Mouse (Mus musculus): ENCODE measurements around the gene Pja2. TPM values are rescaled to one million over a fixed set of nuclear protein-coding genes. Genes with fewer than 3 reads are reported as not detected.
A peak's percentile ranks its signal among the peaks of the same experiment; 100 is the strongest.
"Not testable (repeated sequence)": the region's sequence is repeated elsewhere in the genome, so short reads cannot be mapped to it uniquely, and the experiment has no call there.

Gene Pja2
- total RNA-seq (2021) = 10 to 100 TPM; 86.0 to 89.6 TPM
- long read RNA-seq, experiment 1, full-length matches to known transcripts = 22 of 27 reads
- long read RNA-seq, experiment 1, partial matches to known transcripts = 3 of 27 reads
- long read RNA-seq, experiment 1, other reads (novel, unspliced or antisense) = 2 of 27 reads
- long read RNA-seq, experiment 2, full-length matches to known transcripts = 68 of 85 reads
- long read RNA-seq, experiment 2, partial matches to known transcripts = 12 of 85 reads
- long read RNA-seq, experiment 2, other reads (novel, unspliced or antisense) = 5 of 85 reads

DNA sequence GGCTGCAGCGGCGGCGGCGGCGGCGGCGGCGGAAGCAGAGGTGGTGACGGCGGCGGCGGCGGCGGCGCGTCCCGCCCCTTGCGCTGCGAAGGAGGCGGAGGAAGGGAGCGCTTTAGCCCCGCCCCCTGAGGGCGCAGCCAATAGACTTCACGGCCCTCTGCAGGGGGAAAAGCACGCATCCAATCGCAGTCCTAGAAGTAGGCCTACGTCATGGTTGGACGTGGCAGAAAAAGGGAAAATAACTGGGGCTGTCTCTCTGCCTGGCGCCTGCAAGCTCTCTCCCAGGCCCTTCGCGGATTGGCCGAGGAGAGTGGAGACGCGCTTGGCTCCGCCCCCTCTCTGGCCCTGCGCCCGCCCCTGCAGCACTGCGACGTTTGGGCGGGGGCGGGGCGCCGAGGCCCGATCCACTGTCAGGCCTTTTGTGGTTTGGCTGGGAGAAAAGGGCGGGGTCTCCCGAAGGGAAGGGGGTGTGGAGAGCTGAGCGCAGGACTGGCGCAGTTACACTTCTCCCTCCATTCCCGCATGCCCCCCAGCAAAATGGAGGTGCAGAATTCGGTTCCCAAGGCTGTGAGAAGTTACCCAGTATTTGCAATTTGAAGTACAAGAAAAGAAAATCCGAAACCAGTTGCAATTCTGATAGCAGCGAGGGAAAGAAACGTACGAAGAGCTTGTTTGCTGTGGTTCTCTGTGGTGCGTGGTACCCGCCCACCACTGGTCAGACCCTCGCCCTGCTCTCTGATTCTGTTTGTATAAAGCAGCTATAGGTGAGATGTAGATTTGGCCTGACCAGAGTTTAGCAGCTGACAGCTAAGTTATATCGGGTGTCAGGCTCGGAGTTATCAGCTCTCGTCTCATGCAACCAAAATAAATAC is at the start of gene Pja2:
Gene Pja2 (minus strand): TSS at position 19 of the 872 bp plus-strand sequence.
- peak; percentile 100 for DNase-seq

- peak; percentile 56 for DNase-seq
These were observed 43.6 kb upstream of the Pja2 start for GRCm38 (mm10) chr17:64375327-64375726.

DNA sequence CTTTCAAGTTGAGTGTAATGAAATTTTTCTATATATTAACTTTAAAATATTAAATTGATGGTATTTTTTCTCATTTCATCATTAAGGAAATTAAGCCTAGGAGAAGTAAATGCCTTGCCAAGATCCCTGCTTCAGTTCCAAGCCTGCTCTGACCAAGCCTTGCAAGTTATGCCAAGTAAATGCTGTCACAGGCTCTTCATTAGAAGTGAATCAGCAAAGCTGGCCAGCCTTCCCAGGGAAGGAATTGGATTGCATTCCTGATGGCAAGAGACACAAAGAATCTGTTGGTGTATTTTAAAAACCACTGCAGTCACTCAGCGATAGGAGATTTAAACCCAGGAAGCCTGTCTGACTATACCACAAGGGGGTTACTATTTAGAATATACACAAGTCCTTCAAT is 32.0 kb upstream of the Pja2 start:
- peak; percentile 53 for DNase-seq

DNA sequence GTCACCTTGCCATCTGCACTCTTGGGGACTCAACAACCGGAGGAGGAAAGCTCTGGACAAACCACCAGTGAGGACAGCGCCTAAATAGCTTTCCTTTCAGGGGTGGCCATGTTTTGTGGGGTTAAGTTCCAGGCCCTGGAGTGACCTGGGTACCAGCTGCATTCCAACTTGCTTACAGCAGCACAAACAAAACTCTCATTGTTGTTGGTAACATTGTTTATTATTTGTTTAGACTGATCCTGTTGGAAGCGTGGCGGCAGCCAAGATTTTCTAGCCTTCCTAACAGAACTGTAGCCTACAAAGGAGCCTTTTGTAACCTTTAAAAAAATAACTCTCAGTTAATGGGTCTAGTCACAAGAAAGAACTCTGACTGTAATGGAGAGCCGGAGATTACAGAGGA is 30.9 kb upstream of the Pja2 start:
- no peak for DNase-seq

DNA sequence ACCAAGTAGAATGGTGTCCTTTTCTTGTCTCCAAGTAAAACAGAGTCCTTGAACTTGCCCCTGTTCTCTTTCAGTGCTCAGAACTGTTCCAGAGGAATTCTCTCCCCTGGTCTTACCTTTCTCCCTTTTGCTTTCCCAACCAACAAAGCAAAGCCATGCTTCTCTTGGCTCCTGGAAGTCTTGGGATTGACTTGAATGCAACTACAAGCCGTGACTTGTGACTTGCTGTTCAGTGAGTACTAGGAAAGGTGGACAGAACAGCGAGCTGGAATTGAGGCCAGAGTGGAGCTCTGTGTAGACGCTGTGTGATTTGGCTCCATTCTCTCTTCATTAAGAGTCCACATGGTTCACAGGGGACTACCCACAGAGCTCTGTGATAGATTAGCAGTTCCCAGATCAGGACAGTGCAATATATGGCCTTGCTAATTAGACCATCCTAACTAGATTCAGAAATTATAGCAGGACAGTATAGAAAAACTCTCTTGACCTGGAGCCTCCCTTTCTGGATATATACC is 30.3 kb upstream of the Pja2 start:
- DNase-seq = no peak

DNA sequence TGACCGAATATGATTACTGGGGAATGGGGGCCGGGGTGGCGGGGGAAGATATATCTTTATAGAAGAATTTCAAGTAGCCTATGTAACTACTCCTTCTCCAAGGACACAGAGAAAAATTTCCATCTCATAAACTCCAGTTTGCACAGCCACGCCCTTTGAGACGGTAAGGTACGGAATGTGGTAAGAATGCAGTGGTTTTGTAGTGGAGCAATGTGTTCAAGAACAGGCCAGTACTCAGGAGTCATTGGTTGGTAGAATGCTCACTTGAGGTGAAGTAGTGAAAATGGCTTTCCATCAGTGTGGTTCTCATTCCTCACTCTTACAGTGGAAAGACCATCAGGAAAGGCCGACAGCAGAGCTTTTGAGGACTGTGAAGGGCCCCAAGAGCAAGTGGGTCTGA is 22.2 kb upstream of the Pja2 start:
- DNase-seq = no peak

GRCm38 (mm10) chr17:64346135-64346534 is 14.4 kb upstream of the Pja2 start:
- DNase-seq = no peak

DNA sequence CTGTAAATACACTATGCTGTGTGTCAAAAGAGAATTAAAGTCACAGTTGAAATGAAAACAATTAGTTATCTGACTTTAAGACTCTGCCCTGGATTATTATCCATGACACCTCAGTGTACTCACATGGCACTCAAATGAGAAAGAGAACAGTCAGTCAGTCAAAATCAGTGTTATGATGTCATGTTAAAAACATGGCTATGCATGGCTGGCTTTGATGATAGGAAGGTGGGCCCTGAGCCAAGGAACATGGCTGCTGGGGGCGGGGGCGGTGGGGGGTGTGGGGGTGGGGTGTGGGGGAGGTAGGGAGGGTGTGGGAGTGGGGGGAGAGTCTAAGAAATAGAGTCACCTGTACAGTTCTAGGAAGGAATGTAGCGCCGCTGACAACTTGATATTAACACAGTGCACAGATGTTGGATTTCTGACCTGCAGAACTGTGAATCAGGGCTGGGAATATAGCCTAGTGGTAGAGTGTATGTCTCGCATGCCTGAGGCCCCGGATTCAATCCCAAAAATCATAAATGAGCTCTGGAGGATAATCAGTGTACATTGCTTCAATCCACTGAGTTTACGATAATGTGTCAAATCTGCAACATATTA is 13.0 kb upstream of the Pja2 start:
- DNase-seq = no peak

GRCm38 (mm10) chr17:64341698-64342097 is 10.0 kb upstream of the Pja2 start:
- DNase-seq = no peak

GRCm38 (mm10) chr17:64339752-64340151 is 8.0 kb upstream of the Pja2 start:
- DNase-seq = no peak

- no peak for DNase-seq
These were observed 5.5 kb upstream of the Pja2 start for GRCm38 (mm10) chr17:64337220-64337619.

DNA sequence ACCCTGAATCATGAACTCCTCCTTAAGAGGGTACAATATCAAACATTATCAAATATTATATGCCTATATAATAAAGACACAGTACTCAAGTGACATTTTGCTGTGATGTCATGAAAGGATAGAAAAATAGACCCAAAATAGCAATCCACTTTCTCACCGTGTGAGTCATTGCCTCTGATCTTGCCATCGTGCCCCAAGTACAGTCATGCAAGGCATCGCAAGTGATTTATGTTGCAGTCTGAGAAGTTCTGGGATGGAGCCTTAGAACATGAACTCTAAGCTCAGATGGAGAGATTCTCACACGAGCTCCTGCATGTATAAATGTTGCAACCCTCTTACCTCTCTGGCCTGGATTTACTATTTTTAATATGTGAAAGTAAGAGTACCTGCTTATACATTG is 2.2 kb upstream of the Pja2 start:
- no peak for DNase-seq

- no peak for DNase-seq
These were observed 1.0 kb upstream of the Pja2 start for GRCm38 (mm10) chr17:64332770-64333096.

GRCm38 (mm10) chr17:64331291-64331897 is 322 bp downstream of the Pja2 start:
- no peak for DNase-seq

GRCm38 (mm10) chr17:64330885-64331284 is 831 bp downstream of the Pja2 start:
- no peak for DNase-seq

DNA sequence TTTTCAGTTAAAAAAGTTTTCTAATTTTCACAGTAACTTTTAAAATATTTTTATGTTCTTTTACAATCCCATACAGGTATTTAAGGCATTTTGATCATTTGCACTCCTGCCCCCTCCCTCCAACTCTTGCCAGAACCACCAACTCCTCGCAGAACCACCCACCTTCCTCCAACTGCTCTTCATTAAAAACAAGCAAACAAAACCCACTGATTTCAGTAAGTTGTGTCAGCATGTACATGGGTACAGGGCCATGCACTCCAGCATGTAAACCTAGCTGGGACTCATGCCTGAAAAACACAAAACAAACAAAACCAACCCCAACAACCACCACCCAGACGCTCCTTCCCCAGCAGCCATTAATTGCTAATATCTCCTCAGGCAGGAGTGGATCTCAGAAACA is 7.2 kb downstream of the Pja2 start:
- DNase-seq = no peak

GRCm38 (mm10) chr17:64315428-64315827 is 16.3 kb downstream of the Pja2 start:
- DNase-seq = no peak

DNA sequence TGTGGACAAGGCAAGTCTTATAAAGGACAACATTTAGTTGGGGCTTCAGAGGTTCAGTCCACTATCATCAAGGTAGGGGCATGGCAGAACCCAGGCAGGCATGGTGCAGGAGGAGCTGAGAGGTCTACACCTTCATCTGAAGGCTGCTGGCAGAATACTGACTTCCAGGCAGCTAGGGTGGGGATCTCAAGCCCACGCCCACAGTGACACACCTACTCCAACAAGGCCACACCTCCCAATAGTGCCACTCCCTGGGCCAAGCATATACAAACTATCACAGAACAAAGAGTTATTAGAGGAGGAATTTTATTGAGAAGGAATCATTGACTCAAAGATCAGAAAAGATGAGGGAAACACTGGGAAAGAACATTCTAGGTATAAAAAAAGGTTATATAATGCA is 17.2 kb downstream of the Pja2 start:
- DNase-seq = not testable (repeated sequence)

GRCm38 (mm10) chr17:64297628-64298027 is 34.1 kb downstream of the Pja2 start:
- DNase-seq = no peak

DNA sequence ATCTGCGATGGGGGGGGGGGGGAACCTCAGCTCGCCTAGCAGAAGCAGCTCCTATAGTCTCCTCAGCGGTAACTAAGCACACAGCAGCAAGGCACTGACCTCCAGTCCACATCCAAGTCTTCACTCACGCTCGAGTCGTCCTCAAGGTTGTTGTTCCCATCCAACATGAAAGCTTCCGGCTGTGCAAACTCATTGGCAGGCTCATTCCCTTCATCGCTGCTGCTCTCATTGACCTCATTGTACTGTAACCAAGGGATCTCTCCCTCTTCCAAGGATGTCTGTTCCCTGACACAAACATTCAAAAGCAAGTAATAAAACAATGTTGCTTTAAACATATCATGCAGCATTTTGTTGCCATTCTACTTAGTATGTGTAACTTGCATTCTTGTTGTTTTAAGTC is 39.0 kb downstream of the Pja2 start:
- DNase-seq = no peak

DNA sequence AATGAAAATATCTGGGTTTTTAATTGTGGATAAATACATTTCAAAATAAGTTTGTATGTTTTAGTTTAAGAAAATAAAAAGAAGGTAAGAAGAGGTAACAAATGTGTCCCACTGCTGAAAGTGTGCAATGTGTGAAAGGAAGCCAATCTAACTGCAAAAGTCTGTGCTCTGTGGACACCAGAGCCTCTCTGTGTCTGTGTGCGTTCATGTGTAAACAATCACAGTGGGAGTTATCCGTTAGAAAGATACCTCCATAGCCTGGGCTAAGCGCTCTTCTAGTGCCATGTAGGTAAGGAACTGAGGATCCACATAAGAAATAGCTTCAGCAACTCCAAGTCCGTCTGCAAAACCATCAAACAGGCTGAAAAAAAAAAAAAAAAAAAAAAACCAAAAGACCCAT is 42.0 kb downstream of the Pja2 start:
- no peak for DNase-seq

DNA sequence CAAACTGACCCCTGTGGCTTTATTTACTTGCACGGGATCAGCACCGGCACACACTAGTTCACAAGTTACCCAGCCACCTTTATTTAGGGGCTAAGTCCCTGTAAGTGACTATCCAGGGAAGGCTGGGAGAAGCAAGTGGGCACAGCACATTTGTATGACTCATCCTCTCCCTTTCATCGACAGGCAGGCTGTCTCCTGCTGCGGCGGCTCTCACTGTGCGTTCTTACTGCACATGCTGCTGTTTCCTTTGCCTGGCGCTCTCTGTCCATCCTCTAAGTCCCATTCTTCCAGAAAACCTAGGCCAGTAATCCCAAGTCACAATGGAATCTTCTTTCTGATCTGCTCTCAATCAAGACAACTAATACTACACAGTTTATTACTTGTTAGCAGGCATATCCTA is 43.7 kb downstream of the Pja2 start:
- no peak for DNase-seq

DNA sequence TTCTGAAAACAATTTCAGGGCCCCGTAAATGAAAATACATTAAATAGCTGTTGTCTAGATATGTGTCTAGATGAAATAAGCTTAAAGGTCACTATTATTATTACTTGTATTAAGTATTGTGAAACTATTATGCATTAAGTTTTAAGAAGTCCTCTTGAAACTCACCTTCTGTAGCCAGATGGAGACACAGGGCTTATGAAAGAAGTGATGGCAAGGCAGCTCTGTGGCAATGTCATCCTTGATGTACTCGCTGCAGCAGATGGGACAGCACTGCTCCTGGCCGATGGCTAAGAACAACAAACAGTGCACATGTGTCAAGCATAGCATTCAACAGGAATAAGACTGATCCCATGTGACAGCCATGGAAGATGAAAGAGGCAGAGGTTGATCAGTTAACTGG is 44.9 kb downstream of the Pja2 start:
- DNase-seq = no peak
